Mouse (Mus musculus) MEL (cell line): ENCODE data around the gene Cmss1. TPM values are rescaled to one million over a fixed set of nuclear protein-coding genes. Genes with fewer than 3 reads are reported as not detected.
A peak's percentile ranks its signal among the peaks of the same experiment; 100 is the strongest.

ENCODE experiments used
- DNase-seq: peaks from one replicate; pipeline ENCODE4 v3.0.0; 2011; ENCODE audit warnings: low read depth, low spot score
- H3K27ac ChIP-seq: 2 replicates; pipeline ENCODE4 v1.5.1; 2012; ENCODE audit warnings: low read depth, mild to moderate bottlenecking, control low read depth, low read length, moderate library complexity; ENCODE audit not compliant: control insufficient read depth
- H3K27me3 ChIP-seq, 2 experiments: fragments of 150-350 bp in 1 of 2; sonication (generic) in 1 of 2; 2 replicates each; pipeline ENCODE4 v1.6.1; 2012; ENCODE audit warnings: low read length in 2 of 2, mild to moderate bottlenecking in 2 of 2, improper control_type of control experiment in 1 of 2, moderate library complexity in 1 of 2; ENCODE audit not compliant: insufficient read depth in 2 of 2, control insufficient read depth in 1 of 2
- H3K36me3 ChIP-seq, 2 experiments: 2 replicates each; pipeline ENCODE4 v1.6.1; 2012 to 2014; ENCODE audit warnings: low read length in 2 of 2, improper control_type of control experiment in 1 of 2, inconsistent platforms in 1 of 2, mild to moderate bottlenecking in 1 of 2; ENCODE audit not compliant: insufficient read depth in 2 of 2, control insufficient read depth in 1 of 2
- H3K4me1 ChIP-seq, 2 experiments: fragments of 150-350 bp in 1 of 2; sonication (generic) in 1 of 2; 2 replicates each; pipeline ENCODE4 v1.6.1; 2012; ENCODE audit warnings: low read length in 2 of 2, improper control_type of control experiment in 1 of 2, mild to moderate bottlenecking in 1 of 2; ENCODE audit not compliant: insufficient read depth in 2 of 2, control insufficient read depth in 1 of 2
- H3K4me3 ChIP-seq, 2 experiments: fragments of 150-350 bp in 1 of 2; sonication (generic) in 1 of 2; 2 replicates each; pipeline ENCODE4 v1.5.1; 2012; ENCODE audit warnings: low read depth in 2 of 2, low read length in 2 of 2, mild to moderate bottlenecking in 2 of 2, moderate library complexity in 2 of 2, control low read depth in 1 of 2, improper control_type of control experiment in 1 of 2; ENCODE audit not compliant: control insufficient read depth in 1 of 2, insufficient read depth in 1 of 2
- H3K79me2 ChIP-seq: 2 replicates; pipeline ENCODE4 v1.6.1; 2012; ENCODE audit warnings: mild to moderate bottlenecking, low read length, moderate library complexity; ENCODE audit not compliant: control insufficient read depth, poor library complexity, insufficient read depth
- H3K9ac ChIP-seq: 2 replicates; pipeline ENCODE4 v1.6.1; 2012; ENCODE audit warnings: low read depth, mild to moderate bottlenecking, control low read depth, low read length, moderate library complexity; ENCODE audit not compliant: control insufficient read depth, poor library complexity, severe bottlenecking
- H3K9me3 ChIP-seq: fragments of 150-350 bp; sonication (generic); replicated peaks from 2 replicates; pipeline ENCODE4 v1.6.1; 2012; ENCODE audit warnings: mild to moderate bottlenecking, low read length, improper control_type of control experiment, moderate library complexity; ENCODE audit not compliant: insufficient read depth
- BHLHE40 ChIP-seq: IDR thresholded peaks from 2 replicates; pipeline ENCODE4 v1.6.1; 2012; ENCODE audit warnings: low read depth, mild to moderate bottlenecking, inconsistent platforms, low read length, improper control_type of control experiment, borderline replicate concordance
- CHD1 ChIP-seq: IDR thresholded peaks from 2 replicates; pipeline ENCODE4 v1.6.1; 2012; ENCODE audit warnings: low read depth, mild to moderate bottlenecking, inconsistent platforms, low read length, improper control_type of control experiment
- CTCF ChIP-seq, 3 experiments: IDR thresholded peaks in 2 of 3; conservative IDR thresholded peaks in 1 of 3; 2 replicates each; pipeline ENCODE4 v1.5.1; 2011 to 2012; ENCODE audit warnings: low read length in 3 of 3, low read depth in 2 of 3, mild to moderate bottlenecking in 2 of 3, improper control_type of control experiment in 1 of 3, inconsistent platforms in 1 of 3, mixed read lengths in 1 of 3, moderate library complexity in 1 of 3; ENCODE audit not compliant: control insufficient read depth in 1 of 3, insufficient read depth in 1 of 3, poor library complexity in 1 of 3, severe bottlenecking in 1 of 3
- ELF1 ChIP-seq: IDR thresholded peaks from 2 replicates; pipeline ENCODE4 v1.6.1; 2014; ENCODE audit warnings: low read depth, mild to moderate bottlenecking, inconsistent platforms, low read length, improper control_type of control experiment, moderate library complexity
- GABPA ChIP-seq: IDR thresholded peaks from 2 replicates; pipeline ENCODE4 v1.6.1; 2012; ENCODE audit warnings: low read depth, mild to moderate bottlenecking, inconsistent platforms, low read length, improper control_type of control experiment, moderate library complexity
- GATA1 ChIP-seq: IDR thresholded peaks from 2 replicates; pipeline ENCODE4 v1.6.1; 2011; ENCODE audit warnings: low read depth, low read length, improper control_type of control experiment
- KAT2A ChIP-seq: conservative IDR thresholded peaks from 2 replicates; pipeline ENCODE4 v1.6.1; 2012; ENCODE audit warnings: low read depth, low read length, improper control_type of control experiment, inconsistent platforms
- MAFK ChIP-seq: IDR thresholded peaks from 2 replicates; pipeline ENCODE4 v1.6.1; 2011; ENCODE audit warnings: low read depth, mild to moderate bottlenecking, low read length, improper control_type of control experiment, borderline replicate concordance
- MEF2A ChIP-seq: IDR thresholded peaks from 2 replicates; pipeline ENCODE4 v1.6.1; 2014; ENCODE audit warnings: low read depth, mild to moderate bottlenecking, inconsistent platforms, low read length, improper control_type of control experiment; ENCODE audit not compliant: poor library complexity, insufficient replicate concordance, severe bottlenecking; ENCODE audit errors: extremely low read depth
- MXI1 ChIP-seq: IDR thresholded peaks from 2 replicates; pipeline ENCODE4 v1.6.1; 2011; ENCODE audit warnings: mild to moderate bottlenecking, low read depth, low read length, improper control_type of control experiment
- MYC ChIP-seq: IDR thresholded peaks from 2 replicates; pipeline ENCODE4 v1.6.1; 2011; ENCODE audit warnings: low read depth, mild to moderate bottlenecking, low read length, improper control_type of control experiment, moderate library complexity
- NELFE ChIP-seq: IDR thresholded peaks from 2 replicates; pipeline ENCODE4 v1.6.1; 2011; ENCODE audit warnings: low read depth, low read length, improper control_type of control experiment
- NRF1 ChIP-seq: IDR thresholded peaks from 2 replicates; pipeline ENCODE4 v1.6.1; 2014; ENCODE audit warnings: low read depth, mild to moderate bottlenecking, inconsistent platforms, low read length, improper control_type of control experiment, moderate library complexity; ENCODE audit not compliant: poor library complexity, insufficient read depth, severe bottlenecking
- POLR2A ChIP-seq, 2 experiments: IDR thresholded peaks; 2 replicates each; pipeline ENCODE4 v1.6.1; 2011 to 2012; ENCODE audit warnings: low read length in 2 of 2, mild to moderate bottlenecking in 2 of 2, control low read depth in 1 of 2, improper control_type of control experiment in 1 of 2, low read depth in 1 of 2, moderate library complexity in 1 of 2; ENCODE audit not compliant: control insufficient read depth in 1 of 2, insufficient read depth in 1 of 2, poor library complexity in 1 of 2
- RAD21 ChIP-seq: IDR thresholded peaks from 2 replicates; pipeline ENCODE4 v1.6.1; 2011; ENCODE audit warnings: mild to moderate bottlenecking, low read depth, low read length, improper control_type of control experiment
- RCOR1 ChIP-seq: IDR thresholded peaks from 2 replicates; pipeline ENCODE4 v1.6.1; 2012; ENCODE audit warnings: low read depth, mild to moderate bottlenecking, inconsistent platforms, low read length, improper control_type of control experiment
- SIN3A ChIP-seq: IDR thresholded peaks from 2 replicates; pipeline ENCODE4 v1.6.1; 2012; ENCODE audit warnings: low read length, improper control_type of control experiment, inconsistent platforms
- SMC3 ChIP-seq: IDR thresholded peaks from 2 replicates; pipeline ENCODE4 v1.6.1; 2011; ENCODE audit warnings: low read depth, low read length, improper control_type of control experiment
- TAL1 ChIP-seq: IDR thresholded peaks from 2 replicates; pipeline ENCODE4 v1.6.1; 2012; ENCODE audit warnings: mild to moderate bottlenecking, inconsistent platforms, low read length, moderate library complexity, mixed read lengths
- TBP ChIP-seq: IDR thresholded peaks from 2 replicates; pipeline ENCODE4 v1.8.0; 2011; ENCODE audit warnings: low read depth, low read length, improper control_type of control experiment
- UBTF ChIP-seq: IDR thresholded peaks from 2 replicates; pipeline ENCODE4 v1.6.1; 2012; ENCODE audit warnings: low read depth, mild to moderate bottlenecking, inconsistent platforms, low read length, improper control_type of control experiment, moderate library complexity, borderline replicate concordance; ENCODE audit not compliant: insufficient read depth
- USF1 ChIP-seq: IDR thresholded peaks from 2 replicates; pipeline ENCODE4 v1.6.1; 2014; ENCODE audit warnings: low read depth, mild to moderate bottlenecking, inconsistent platforms, low read length, improper control_type of control experiment, moderate library complexity
- USF2 ChIP-seq, 2 experiments: IDR thresholded peaks; 2 replicates each; pipeline ENCODE4 v1.6.1; 2011 to 2012; ENCODE audit warnings: improper control_type of control experiment in 2 of 2, low read length in 2 of 2, borderline replicate concordance in 1 of 2, inconsistent platforms in 1 of 2, low read depth in 1 of 2, mild to moderate bottlenecking in 1 of 2; ENCODE audit not compliant: insufficient read depth in 1 of 2
- ZC3H11A ChIP-seq: IDR thresholded peaks from 2 replicates; pipeline ENCODE4 v1.6.1; 2012; ENCODE audit warnings: low read depth, mild to moderate bottlenecking, inconsistent platforms, low read length, improper control_type of control experiment
- ZKSCAN1 ChIP-seq: IDR thresholded peaks from 2 replicates; pipeline ENCODE4 v1.6.1; 2012; ENCODE audit warnings: low read depth, mild to moderate bottlenecking, inconsistent platforms, low read length, improper control_type of control experiment, moderate library complexity
- ZMIZ1 ChIP-seq: IDR thresholded peaks from 2 replicates; pipeline ENCODE4 v1.6.1; 2012; ENCODE audit warnings: low read depth, mild to moderate bottlenecking, inconsistent platforms, low read length, improper control_type of control experiment, moderate library complexity
- ZNF384 ChIP-seq: IDR thresholded peaks from 2 replicates; pipeline ENCODE4 v1.6.1; 2012; ENCODE audit warnings: low read depth, mild to moderate bottlenecking, inconsistent platforms, low read length, improper control_type of control experiment
- polyA plus RNA-seq, 2 experiments: library from polyadenylated mRNA; stranded (reverse) in 1 of 2; unstranded in 1 of 2; fragments of >175 nt in 1 of 2; fragments of >200 nt in 1 of 2; gene quantifications; 2 replicates each; pipeline versions ENCODE4 v1.2.1 to v1.2.4; 2012; ENCODE audit warnings: low replicate concordance in 2 of 2, low read depth in 1 of 2; ENCODE audit not compliant: insufficient read length in 2 of 2, insufficient read depth in 1 of 2, missing spikeins in 1 of 2
- total RNA-seq: library from RNA; depleted of rRNA; stranded (reverse); fragments of 300-350 nt; gene quantifications from 2 replicates; pipeline ENCODE4 v1.2.3, GENCODE M21; 2012

The Cmss1 gene
- total and polyA plus RNA-seq, 3 experiments = 80.9 to 94.7 TPM; not detected in 1

DNA sequence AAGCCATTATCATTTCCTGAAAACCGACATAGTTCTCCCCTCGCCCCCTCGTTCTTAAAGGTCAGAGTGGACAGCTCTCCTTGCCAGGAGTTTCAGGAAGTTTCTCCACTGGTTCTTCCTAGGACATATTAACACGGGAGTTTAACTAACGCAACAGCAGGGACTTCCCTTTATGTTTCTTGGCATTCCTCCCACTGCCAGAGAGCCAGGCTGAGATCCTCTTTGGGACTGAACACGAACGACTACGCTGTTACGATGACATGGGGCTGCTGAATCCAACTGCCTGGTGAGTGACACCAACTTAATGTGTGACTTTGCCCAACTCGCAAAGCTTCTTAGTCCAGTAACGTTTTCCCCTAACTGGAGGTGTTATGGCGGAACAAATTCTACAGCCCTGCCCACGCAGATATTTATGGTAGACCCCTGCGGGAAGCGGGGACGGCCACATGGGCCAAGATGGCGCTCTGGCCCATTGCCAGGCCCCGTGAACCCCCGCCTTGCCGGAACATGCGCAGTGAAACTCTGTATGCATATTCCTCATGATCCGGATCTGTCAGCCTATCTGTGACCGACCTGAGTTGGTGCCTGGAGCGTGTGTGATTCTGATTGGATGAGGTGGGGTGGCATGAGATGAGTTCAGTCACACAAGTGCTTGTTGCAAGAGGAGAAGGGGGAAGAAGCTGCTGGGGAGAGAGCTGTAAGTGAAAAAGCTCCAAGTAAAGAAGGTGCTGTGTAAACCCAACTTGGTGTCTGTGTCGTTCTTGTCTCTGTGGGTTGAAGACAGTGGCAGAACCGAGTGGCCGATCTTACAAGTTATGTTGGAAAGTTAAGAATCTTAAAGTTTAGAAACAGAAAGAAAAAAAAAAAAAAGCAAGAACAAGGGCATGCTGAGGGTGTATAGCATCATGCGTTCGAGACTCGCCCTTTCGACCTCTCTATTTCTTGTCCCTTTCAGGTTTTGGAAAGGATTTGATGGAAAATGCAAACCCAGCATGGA, 326.1 kb downstream of the Cmss1 start (continued):
- no peak for TF ChIP-seq SMC3
- TF ChIP-seq BHLHE40 = no peak
- no peak for TF ChIP-seq RCOR1
- no peak for TF ChIP-seq GATA1
- TF ChIP-seq SIN3A = peak; percentile 31; the same call in 1 of the 2 replicates
- peak; percentile 66; the same call in 1 of the 2 replicates for TF ChIP-seq USF1
- peak; percentile 87 for TF ChIP-seq TBP
- TF ChIP-seq UBTF = no peak
- TF ChIP-seq ZKSCAN1 = no peak
- no peak for TF ChIP-seq CTCF (IDR thresholded peaks at IDR 0.05 in 2 of 3, conservative IDR thresholded peaks at IDR 0.05 in 1 of 3; ENCODE audit: control insufficient read depth in 1 of 3, insufficient read depth in 1 of 3, low read depth in 2 of 3, low read length in 3 of 3, poor library complexity in 1 of 3, severe bottlenecking in 1 of 3)
- TF ChIP-seq NELFE = peak; percentile 74
- peak; percentile 51 to 91 for TF ChIP-seq POLR2A (IDR thresholded peaks at IDR 0.05; ENCODE audit: control insufficient read depth in 1 of 2, insufficient read depth in 1 of 2, low read depth in 1 of 2, low read length in 2 of 2, poor library complexity in 1 of 2)
- TF ChIP-seq KAT2A = no peak
- peak; percentile 93; the same call in 1 of the 2 replicates for TF ChIP-seq CHD1
- TF ChIP-seq TAL1 = no peak
- no peak for TF ChIP-seq GABPA

- peak overlapping the region; percentile 92 for H3K9ac ChIP-seq
- peak overlapping the region in 1 of 2 experiments; percentile 3; a peak in 2 of 4 replicates for H3K4me3 ChIP-seq
- no peaks in the 10 kb centered on the region for H3K9me3 ChIP-seq
- peak; percentile 94 for DNase-seq
- peak overlapping the region; percentile 98 for H3K27ac ChIP-seq
- peaks cover 6% of the 10 kb centered on the region; the same call in 1 of the 2 replicates for H3K79me2 ChIP-seq
- H3K27me3 ChIP-seq = no peaks in the 10 kb centered on the region
- peaks cover 0 to 13% of the 10 kb centered on the region in 2 experiments; a peak in 2 of 4 replicates for H3K36me3 ChIP-seq
- H3K4me1 ChIP-seq = peaks cover 0 to 15% of the 10 kb centered on the region in 2 experiments; a peak in 3 of 4 replicates
- peak; percentile 71 for TF ChIP-seq ZNF384
- no peak for TF ChIP-seq USF2 (IDR thresholded peaks at IDR 0.05; ENCODE audit: borderline replicate concordance in 1 of 2, insufficient read depth in 1 of 2, low read depth in 1 of 2, low read length in 2 of 2)
- TF ChIP-seq TBP = peak; percentile 76; the same call in 1 of the 2 replicates
- peak; percentile 90 for TF ChIP-seq MYC
- peak; percentile 74 for TF ChIP-seq NELFE
- peak; percentile 81; the same call in 1 of the 2 replicates for TF ChIP-seq MXI1
- TF ChIP-seq POLR2A (IDR thresholded peaks at IDR 0.05; ENCODE audit: control insufficient read depth in 1 of 2, insufficient read depth in 1 of 2, low read depth in 1 of 2, low read length in 2 of 2, poor library complexity in 1 of 2) = peak; percentile 39 to 69; a peak in 3 of 4 replicates
- TF ChIP-seq NRF1 = peak; percentile 92
- TF ChIP-seq CHD1 = no peak
- no peak for TF ChIP-seq MAFK
- no peak for TF ChIP-seq UBTF
- TF ChIP-seq ELF1 = no peak
- peak in 2 of 3 experiments; percentile 54 to 55; a peak in 4 of 6 replicates for TF ChIP-seq CTCF (IDR thresholded peaks at IDR 0.05 in 2 of 3, conservative IDR thresholded peaks at IDR 0.05 in 1 of 3; ENCODE audit: control insufficient read depth in 1 of 3, insufficient read depth in 1 of 3, low read depth in 2 of 3, low read length in 3 of 3, poor library complexity in 1 of 3, severe bottlenecking in 1 of 3)
- TF ChIP-seq ZMIZ1 = peak; percentile 50; the same call in 1 of the 2 replicates
- peak; percentile 20; the same call in 1 of the 2 replicates for TF ChIP-seq TAL1
- peak; percentile 37 for TF ChIP-seq RAD21
- TF ChIP-seq ZKSCAN1 = no peak
- peak; percentile 58 for TF ChIP-seq SMC3
- no peak for TF ChIP-seq ZC3H11A
- no peak for TF ChIP-seq MEF2A
Measured at GRCm38 (mm10) chr16:57278976-57279626, 327.6 kb downstream of the Cmss1 start.
